Mouse (Mus musculus) left cerebral cortex, adult 11 months (tissue): ENCODE results near the gene Tmed6.
"Not testable (repeated sequence)": the region's sequence is repeated elsewhere in the genome, so short reads cannot be mapped to it uniquely, and the experiment has no call there.

Experiments
- DNase-seq: peaks from one replicate; pipeline ENCODE4 v3.0.0; 2022; ENCODE audit warnings: low spot score

Gene Tmed6

GRCm38 (mm10) chr8:107065511-107066496, at the start of gene Tmed6:
Gene Tmed6 (minus strand): TSS chr8:107065644.
- no peak for DNase-seq

DNA sequence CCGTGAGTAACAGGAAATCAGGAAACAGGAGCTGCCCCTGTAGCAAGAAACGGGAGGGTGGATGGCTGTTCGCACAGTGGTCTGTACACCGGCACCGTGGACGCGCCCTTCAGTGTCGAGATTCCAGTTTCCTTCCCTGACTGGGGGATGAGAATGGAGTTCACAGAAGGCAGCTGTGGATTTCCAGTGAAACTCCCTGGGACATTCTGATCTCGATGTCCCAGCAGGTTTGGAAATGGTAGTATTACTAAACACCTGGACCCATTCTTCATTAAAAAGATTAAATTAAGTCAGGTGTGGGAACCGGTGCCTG, 49.5 kb upstream of the Tmed6 start:
- no peak for DNase-seq

DNA sequence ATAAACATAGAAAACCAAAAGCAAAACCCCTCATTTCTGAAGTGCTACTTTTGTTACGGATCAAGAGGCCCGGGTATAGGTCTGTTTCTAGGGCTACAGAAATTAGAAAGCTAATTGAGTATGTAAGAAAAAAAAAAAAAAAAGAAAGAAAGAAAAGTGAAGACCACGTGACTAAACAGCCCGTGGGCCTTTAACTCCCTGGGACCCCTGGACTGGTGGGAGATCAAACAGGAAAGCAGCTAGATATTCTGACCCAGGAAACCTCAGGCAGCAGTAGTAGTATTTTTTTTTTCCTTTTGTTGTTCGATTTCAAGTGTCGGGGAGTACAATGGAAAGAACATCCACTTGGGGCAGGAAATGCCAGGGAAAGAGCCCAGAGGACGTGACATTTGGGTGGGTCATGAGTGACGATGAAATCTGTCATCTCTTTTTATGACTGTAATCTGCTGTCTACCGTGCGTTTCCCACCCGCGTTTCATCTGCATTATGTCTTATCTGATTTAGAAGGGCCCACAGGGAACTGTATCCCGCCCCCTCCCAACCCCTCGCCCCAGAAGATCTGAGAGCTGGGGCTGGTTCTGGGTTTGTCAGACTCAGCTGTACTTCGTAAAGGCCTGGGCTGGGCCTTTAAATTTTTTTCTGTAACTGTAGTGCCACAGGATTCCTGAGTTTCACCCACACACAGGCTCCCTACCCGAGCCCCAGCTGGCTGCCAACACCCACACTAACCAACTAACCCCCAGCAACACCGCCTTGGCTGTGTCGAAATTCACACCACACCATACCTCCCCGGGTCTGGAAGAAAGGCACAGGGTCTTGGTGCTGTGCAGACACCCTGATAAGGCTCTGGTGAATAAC, 48.9 kb upstream of the Tmed6 start:
- no peak for DNase-seq

GRCm38 (mm10) chr8:107113209-107113608, 47.8 kb upstream of the Tmed6 start:
- no peak for DNase-seq

DNA sequence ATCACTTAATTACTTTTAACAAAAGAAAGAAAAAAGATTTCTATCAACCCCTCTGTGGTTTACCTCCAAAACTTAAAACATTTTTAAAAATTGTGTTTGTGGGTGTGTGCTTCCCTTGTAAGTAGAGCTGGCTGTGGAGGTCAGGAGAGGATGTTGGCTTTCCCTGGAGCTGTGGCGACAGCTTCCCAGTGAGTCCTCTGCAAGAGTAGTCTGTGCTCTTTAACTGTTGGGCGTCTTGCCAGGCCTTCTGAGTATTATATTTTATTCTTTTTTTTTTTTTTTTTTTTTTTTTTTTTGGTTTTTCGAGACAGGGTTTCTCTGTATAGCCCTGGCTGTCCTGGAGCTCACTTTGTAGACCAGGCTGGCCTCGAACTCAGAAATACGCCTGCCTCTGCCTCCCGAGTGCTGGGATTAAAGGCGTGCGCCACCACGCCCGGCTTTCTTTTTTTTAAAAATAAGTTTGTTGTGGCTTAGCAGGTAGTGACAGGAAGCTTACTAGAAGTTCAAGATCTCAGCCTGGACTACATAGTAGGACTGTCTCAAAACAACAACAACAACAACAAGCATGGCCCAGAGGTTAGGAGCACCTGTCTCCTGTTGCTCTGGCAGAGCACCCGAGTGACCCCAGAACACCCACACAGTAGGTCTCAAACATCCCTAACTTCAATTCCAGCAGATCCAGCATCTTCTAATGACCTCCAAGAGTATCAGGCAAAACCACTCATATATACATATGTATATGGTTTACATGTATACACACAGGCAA, 46.1 kb upstream of the Tmed6 start:
- DNase-seq = no peak

DNA sequence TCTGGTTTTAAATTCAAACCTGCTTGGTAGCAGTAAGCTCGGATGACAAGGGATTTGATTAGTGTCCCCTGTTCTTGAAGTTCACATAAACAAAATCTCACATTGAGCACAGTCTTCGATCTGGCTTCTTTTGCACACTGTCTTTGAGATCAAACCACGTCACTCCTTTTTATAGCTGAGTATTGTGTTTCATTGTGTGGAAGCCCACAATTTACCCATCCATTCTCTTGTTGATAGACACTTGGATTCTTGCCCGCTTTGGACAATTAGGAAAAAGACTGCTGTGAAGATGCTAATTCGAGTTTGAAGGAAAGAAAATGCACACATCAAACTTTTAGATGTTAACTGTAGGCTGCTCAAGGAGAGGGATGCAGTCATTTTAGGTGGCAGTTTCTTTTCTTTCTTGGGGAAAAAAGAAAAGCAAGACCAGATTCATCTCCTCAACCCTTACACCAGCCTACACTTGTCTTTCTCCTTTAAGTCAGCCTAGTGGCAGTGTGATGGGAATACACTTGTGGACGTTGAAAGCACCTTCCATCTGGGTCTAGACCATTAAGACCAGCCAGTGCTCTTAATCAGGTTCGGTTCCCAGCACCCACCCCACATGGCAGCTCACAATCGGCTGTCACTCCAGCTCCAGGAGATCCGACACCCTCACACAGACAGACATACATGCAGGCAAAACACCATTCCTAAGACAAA, 45.3 kb upstream of the Tmed6 start:
- no peak for DNase-seq

GRCm38 (mm10) chr8:107109816-107110435, 44.5 kb upstream of the Tmed6 start:
- no peak for DNase-seq

- DNase-seq = no peak
These were observed 43.7 kb upstream of the Tmed6 start for GRCm38 (mm10) chr8:107108978-107109720.

DNA sequence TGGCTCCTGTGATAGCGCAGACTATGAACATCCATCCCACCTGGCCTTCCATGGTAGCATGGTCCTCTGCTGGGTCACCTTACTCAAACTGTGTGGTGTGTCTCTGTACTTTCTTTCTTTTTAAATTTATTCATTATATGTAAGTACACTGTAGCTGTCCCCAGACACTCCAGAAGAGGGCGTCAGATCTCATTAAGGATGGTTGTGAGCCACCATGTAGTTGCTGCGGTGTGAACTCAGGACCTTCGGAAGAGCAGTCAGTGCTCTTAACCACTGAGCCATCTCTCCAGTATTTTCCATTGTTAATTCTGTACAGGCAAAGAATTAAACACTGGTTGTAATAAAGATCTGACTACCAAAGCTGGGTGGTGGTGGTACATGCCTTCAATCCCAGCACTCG, 42.6 kb upstream of the Tmed6 start:
- DNase-seq = not testable (repeated sequence)

GRCm38 (mm10) chr8:107104547-107104946, 39.1 kb upstream of the Tmed6 start:
- DNase-seq = no peak

- DNase-seq = no peak
These were observed 35.2 kb upstream of the Tmed6 start for GRCm38 (mm10) chr8:107100635-107101034.

DNA sequence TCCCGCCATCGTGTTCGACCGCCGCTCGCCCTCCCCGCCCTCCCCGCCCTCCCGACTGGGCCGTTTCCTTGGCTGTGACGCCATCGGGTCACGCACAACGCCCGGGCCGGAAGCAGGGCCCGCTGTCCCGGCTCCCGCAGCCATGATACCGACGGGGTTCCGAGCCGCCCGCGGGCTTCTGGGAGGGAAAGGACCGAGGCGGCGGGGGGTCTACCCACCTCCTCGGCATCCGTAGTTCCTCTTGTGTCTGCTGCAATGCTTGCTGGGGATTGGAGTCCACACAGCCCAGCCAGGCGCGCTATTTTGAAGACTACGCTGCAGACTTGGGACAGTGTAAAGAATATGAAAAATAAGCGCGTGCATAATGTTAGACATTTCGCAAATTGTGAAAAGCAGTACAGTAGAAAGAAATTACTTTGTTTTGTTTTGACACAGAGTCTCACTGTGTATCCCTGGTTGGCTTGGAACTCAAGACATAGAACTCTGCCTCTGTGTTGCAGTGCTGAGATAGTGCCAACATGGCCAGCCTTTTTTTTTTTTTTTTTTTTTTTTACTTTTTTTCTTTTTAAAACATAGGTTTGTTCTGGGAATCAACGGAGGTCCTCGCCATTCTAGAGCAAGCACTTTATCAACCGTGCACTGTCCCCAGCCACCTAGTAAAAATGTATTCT, 31.1 kb upstream of the Tmed6 start, which contains the start of gene Terf2:
TSS of gene Terf2 (minus strand) at position 182 of the 671 bp plus-strand sequence.
- DNase-seq = peak; percentile 92

- peak; percentile 26 for DNase-seq
These were observed 30.4 kb upstream of the Tmed6 start for GRCm38 (mm10) chr8:107095717-107096365.

- no peak for DNase-seq
These were observed 25.1 kb upstream of the Tmed6 start for GRCm38 (mm10) chr8:107090531-107090930.

DNA sequence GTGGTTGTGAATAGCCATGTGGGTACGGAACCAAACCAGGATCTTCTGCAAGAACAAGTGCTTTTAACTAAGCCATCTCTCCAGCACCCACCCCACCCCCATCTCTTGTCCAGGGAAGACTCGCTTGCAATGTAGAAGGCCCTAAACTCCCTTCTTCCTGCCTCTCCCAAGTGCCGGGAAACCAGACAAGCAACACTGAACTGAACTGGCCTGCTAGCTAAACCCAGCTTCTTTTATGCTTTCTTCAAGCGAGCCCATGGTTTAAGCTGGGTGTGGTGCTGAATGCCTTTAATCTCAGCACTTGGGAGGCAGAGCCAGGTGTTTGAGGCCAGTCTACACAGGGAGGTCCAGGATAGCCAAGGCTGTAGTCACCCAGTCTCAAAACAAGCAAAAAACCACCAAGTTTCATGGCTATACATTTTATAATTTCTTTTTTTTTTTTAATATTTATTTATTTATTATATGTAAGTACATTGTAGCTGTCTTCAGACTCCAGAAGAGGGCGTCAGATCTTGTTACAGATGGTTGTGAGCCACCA, 23.2 kb upstream of the Tmed6 start:
- DNase-seq = no peak

- DNase-seq = no peak
These were observed 20.6 kb upstream of the Tmed6 start for GRCm38 (mm10) chr8:107086018-107086417.

GRCm38 (mm10) chr8:107085358-107085757, 19.9 kb upstream of the Tmed6 start:
- DNase-seq = no peak

GRCm38 (mm10) chr8:107076239-107076888, 10.9 kb upstream of the Tmed6 start:
- no peak for DNase-seq
